Mouse (Mus musculus) limb, embryonic 11.5 days (tissue): ENCODE data around the gene Dnah17. TPM values are rescaled to one million over a fixed set of nuclear protein-coding genes. Genes with fewer than 3 reads are reported as not detected.

ENCODE experiments used
- ATAC-seq: fragments of 200-750 bp; cut with Nextera tagmentation; 2 replicates; pipeline ENCODE4 v1.8.0; 2017; ENCODE audit warnings: low read depth; ENCODE audit not compliant: insufficient number of reproducible peaks, low FRiP score, low TSS enrichment
- DNase-seq: peaks from one replicate; pipeline ENCODE4 v3.0.0-alpha.2; 2015; ENCODE audit warnings: low spot score
- H3K27ac ChIP-seq: fragments of 300-500 bp; sonication (generic); replicated peaks from 2 replicates; pipeline ENCODE4 v1.5.1; 2014; ENCODE audit warnings: low read depth, mild to moderate bottlenecking, low read length
- H3K27me3 ChIP-seq: fragments of 300-500 bp; sonication (generic); 2 replicates; pipeline ENCODE4 v1.6.1; 2014; ENCODE audit warnings: mild to moderate bottlenecking, low read length, mixed read lengths; ENCODE audit not compliant: control insufficient read depth, insufficient read depth
- H3K36me3 ChIP-seq: fragments of 300-500 bp; sonication (generic); 2 replicates; pipeline ENCODE4 v1.6.1; 2014; ENCODE audit warnings: mild to moderate bottlenecking, low read length, moderate library complexity, mixed read lengths; ENCODE audit not compliant: control insufficient read depth, insufficient read depth
- H3K4me1 ChIP-seq: fragments of 300-500 bp; sonication (generic); 2 replicates; pipeline ENCODE4 v1.6.1; 2014; ENCODE audit warnings: low read length, mixed read lengths; ENCODE audit not compliant: control insufficient read depth, insufficient read depth
- H3K4me2 ChIP-seq: fragments of 300-500 bp; sonication (generic); 2 replicates; pipeline ENCODE4 v1.6.1; 2014; ENCODE audit warnings: low read depth, mild to moderate bottlenecking, moderate library complexity; ENCODE audit not compliant: severe bottlenecking
- H3K4me3 ChIP-seq: fragments of 300-500 bp; sonication (generic); 2 replicates; pipeline ENCODE4 v1.5.1; 2014; ENCODE audit warnings: low read depth, low read length
- H3K9ac ChIP-seq: fragments of 300-500 bp; sonication (generic); 2 replicates; pipeline ENCODE4 v1.6.1; 2014; ENCODE audit warnings: mild to moderate bottlenecking, low read length
- H3K9me3 ChIP-seq: fragments of 300-500 bp; sonication (generic); 2 replicates; pipeline ENCODE4 v1.6.1; 2016; ENCODE audit warnings: low read length; ENCODE audit not compliant: control insufficient read depth
- WGBS: fragments of 180-500 bp; shearing (Covaris S2); extraction: QIAGEN DNeasy Blood & Tissue Kit; methylation state at CpG from one replicate; pipeline ENCODE4 v1.1.7; 2014; 5-methylcytosine and 5-hydroxymethylcytosine counted together
- polyA plus RNA-seq: library from polyadenylated mRNA; unstranded; fragments of >200 nt; fragmentation: Nextera tagmentation; extraction: Ambion mirVana; gene quantifications from 2 replicates; pipeline ENCODE4 v1.2.1, GENCODE M21; 2014

Dnah17 gene
- polyA plus RNA-seq, 1 experiment from 2014 or later = 0.11 TPM

- Histone ChIP-seq H3K36me3 (no peaks in the 10 kb centered on the region), H3K27ac (no peak overlapping the region), H3K27me3 (no peaks in the 10 kb centered on the region), H3K4me3 (no peak overlapping the region), H3K4me2 (no peak overlapping the region), H3K9ac (no peak overlapping the region), H3K4me1 (no peaks in the 10 kb centered on the region), H3K9me3 (no peaks in the 10 kb centered on the region)
- ATAC-seq = no peak
- DNase-seq = peak; percentile 48
- WGBS = 86% methylated on average over 23 of the region's 23 CpGs
Observed at GRCm38 (mm10) chr11:118091002-118091670, 39.3 kb downstream of the Dnah17 start.

GRCm38 (mm10) chr11:118088896-118089295 lies 41.5 kb downstream of the Dnah17 start:
- WGBS = 90% methylated on average over 19 of the region's 19 CpGs
- Histone ChIP-seq H3K36me3 (no peaks in the 10 kb centered on the region), H3K4me2 (no peak overlapping the region), H3K27me3 (no peaks in the 10 kb centered on the region), H3K9me3 (no peaks in the 10 kb centered on the region), H3K27ac (no peak overlapping the region), H3K9ac (no peak overlapping the region), H3K4me1 (no peaks in the 10 kb centered on the region), H3K4me3 (no peak overlapping the region)
- DNase-seq (no peak), ATAC-seq (no peak)

GRCm38 (mm10) chr11:118085961-118086360 lies 44.5 kb downstream of the Dnah17 start:
- no peaks in the 10 kb centered on the region for H3K36me3 ChIP-seq
- no peak overlapping the region for H3K27ac ChIP-seq
- ATAC-seq (no peak), DNase-seq (no peak)
- WGBS = 73% methylated on average over 8 of the region's 8 CpGs
- H3K9me3 ChIP-seq = no peaks in the 10 kb centered on the region
- no peak overlapping the region for H3K4me2 ChIP-seq
- no peak overlapping the region for H3K9ac ChIP-seq
- peaks cover 6% of the 10 kb centered on the region; the same call in 1 of the 2 replicates for H3K4me1 ChIP-seq
- no peaks in the 10 kb centered on the region for H3K27me3 ChIP-seq
- no peak overlapping the region for H3K4me3 ChIP-seq

- no peak overlapping the region for H3K27ac ChIP-seq
- H3K4me2 ChIP-seq = no peak overlapping the region
- no peak for ATAC-seq
- H3K36me3 ChIP-seq = no peaks in the 10 kb centered on the region
- H3K4me1 ChIP-seq = peaks cover 6% of the 10 kb centered on the region; the same call in 1 of the 2 replicates
- no peaks in the 10 kb centered on the region for H3K9me3 ChIP-seq
- H3K9ac ChIP-seq = no peak overlapping the region
- no peak overlapping the region for H3K4me3 ChIP-seq
- H3K27me3 ChIP-seq = no peaks in the 10 kb centered on the region
- no peak for DNase-seq
- 79% methylated on average over 4 of the region's 4 CpGs for WGBS
Observed at GRCm38 (mm10) chr11:118085176-118085575, 45.3 kb downstream of the Dnah17 start.

GRCm38 (mm10) chr11:118084266-118084665 lies 46.2 kb downstream of the Dnah17 start:
- H3K9me3 ChIP-seq = no peaks in the 10 kb centered on the region
- H3K27ac ChIP-seq = no peak overlapping the region
- H3K36me3 ChIP-seq = no peaks in the 10 kb centered on the region
- H3K9ac ChIP-seq = no peak overlapping the region
- no peak overlapping the region for H3K4me2 ChIP-seq
- ATAC-seq (no peak), DNase-seq (no peak)
- peaks cover 6% of the 10 kb centered on the region; the same call in 1 of the 2 replicates for H3K4me1 ChIP-seq
- H3K27me3 ChIP-seq = no peaks in the 10 kb centered on the region
- H3K4me3 ChIP-seq = no peak overlapping the region
- WGBS = 70% methylated on average over 3 of the region's 3 CpGs

GRCm38 (mm10) chr11:118083811-118084210 lies 46.6 kb downstream of the Dnah17 start:
- 8% methylated on average over 6 of the region's 6 CpGs for WGBS
- no peak overlapping the region for H3K4me2 ChIP-seq
- peaks cover 6% of the 10 kb centered on the region; the same call in 1 of the 2 replicates for H3K4me1 ChIP-seq
- no peak for ATAC-seq
- H3K27ac ChIP-seq = no peak overlapping the region
- H3K9me3 ChIP-seq = no peaks in the 10 kb centered on the region
- no peaks in the 10 kb centered on the region for H3K27me3 ChIP-seq
- no peak overlapping the region for H3K4me3 ChIP-seq
- no peaks in the 10 kb centered on the region for H3K36me3 ChIP-seq
- no peak overlapping the region for H3K9ac ChIP-seq
- peak; percentile 89 for DNase-seq

GRCm38 (mm10) chr11:118082294-118082693 lies 48.1 kb downstream of the Dnah17 start:
- H3K36me3 ChIP-seq = no peaks in the 10 kb centered on the region
- no peak overlapping the region for H3K9ac ChIP-seq
- H3K4me2 ChIP-seq = no peak overlapping the region
- no peaks in the 10 kb centered on the region for H3K27me3 ChIP-seq
- H3K4me3 ChIP-seq = no peak overlapping the region
- peaks cover 6% of the 10 kb centered on the region; the same call in 1 of the 2 replicates for H3K4me1 ChIP-seq
- ATAC-seq = no peak
- H3K9me3 ChIP-seq = no peaks in the 10 kb centered on the region
- DNase-seq = no peak
- WGBS = 82% methylated on average over 14 of the region's 14 CpGs
- H3K27ac ChIP-seq = no peak overlapping the region

GRCm38 (mm10) chr11:118079750-118080149 lies 50.7 kb downstream of the Dnah17 start:
- ATAC-seq (no peak), DNase-seq (no peak)
- Histone ChIP-seq H3K36me3 (no peaks in the 10 kb centered on the region), H3K4me2 (no peak overlapping the region), H3K9ac (no peak overlapping the region), H3K4me3 (no peak overlapping the region), H3K4me1 (peaks cover 6% of the 10 kb centered on the region; the same call in 1 of the 2 replicates), H3K27ac (no peak overlapping the region), H3K27me3 (no peaks in the 10 kb centered on the region), H3K9me3 (no peaks in the 10 kb centered on the region)
- WGBS = 75% methylated on average over 14 of the region's 14 CpGs

GRCm38 (mm10) chr11:118076929-118077328 lies 53.5 kb downstream of the Dnah17 start:
- Histone ChIP-seq H3K9ac (no peak overlapping the region), H3K36me3 (no peaks in the 10 kb centered on the region), H3K27me3 (no peaks in the 10 kb centered on the region), H3K9me3 (no peaks in the 10 kb centered on the region), H3K4me1 (no peaks in the 10 kb centered on the region), H3K4me3 (no peak overlapping the region), H3K27ac (no peak overlapping the region), H3K4me2 (no peak overlapping the region)
- 84% methylated on average over 6 of the region's 6 CpGs for WGBS
- ATAC-seq = no peak
- DNase-seq = no peak
